In genomic region chr13:15211635-15212352, GRCm38 (mm10) we compare ENCODE assay signal across 16 mouse cellular contexts.
DNase-seq lines count a peak whose midpoint lies in the region; ATAC-seq and TF ChIP-seq lines count a peak whose summit lies in the region.
"Had no signal": no experiment of that assay in that cellular context is flagged by ENCODE, and none has a peak within 500 bp of the region (broad histone marks: within the 10 kb centered on the region; RNA-seq: fewer than 3 reads in every experiment).

No protein-coding gene starts in this region.

- no peaks in the 10 kb centered on the region for H3K79me2 ChIP-seq in heart, adult 2 months (replicated peaks; ENCODE audit: control insufficient read depth, insufficient read depth, low read length)

- intact Hi-C loops in heart, adult 2 months (cut with DNase I), result no loop called here

- H3K36me3 ChIP-seq in kidney, embryonic 15.5 days, result no peaks in the 10 kb centered on the region
- H3K36me3 ChIP-seq in limb, embryonic 12.5 days, result no peaks in the 10 kb centered on the region
- no peaks in the 10 kb centered on the region for H3K36me3 ChIP-seq in heart, adult 2 months (ENCODE audit: control insufficient read depth, insufficient read depth, low read length)
- H3K36me3 ChIP-seq: G1E; midbrain, embryonic 10.5 days; neural tube, embryonic 12.5 days had no signal

- no peak for TF ChIP-seq EP300 in heart, adult 2 months (IDR thresholded peaks at IDR 0.05; ENCODE audit: insufficient read depth, low read depth, low read length)

- peak overlapping the region; percentile 19 for H3K27ac ChIP-seq in kidney, embryonic 15.5 days
- H3K27ac ChIP-seq in limb, embryonic 12.5 days, result peak overlapping the region; percentile 88
- no peak overlapping the region for H3K27ac ChIP-seq in heart, adult 2 months
- H3K27ac ChIP-seq: midbrain, embryonic 10.5 days; neural tube, embryonic 12.5 days had no signal

- H3K4me2 ChIP-seq in kidney, embryonic 15.5 days, result no peak overlapping the region
- peak overlapping the region; percentile 35 for H3K4me2 ChIP-seq in limb, embryonic 12.5 days
- H3K4me2 ChIP-seq: neural tube, embryonic 12.5 days had no signal

- H3K9me3 ChIP-seq in kidney, embryonic 15.5 days (replicated peaks), result no peaks in the 10 kb centered on the region
- no peaks in the 10 kb centered on the region for H3K9me3 ChIP-seq in limb, embryonic 12.5 days
- H3K9me3 ChIP-seq: G1E; midbrain, embryonic 10.5 days; neural tube, embryonic 12.5 days had no signal

- TF ChIP-seq POLR2A in heart, adult 2 months (IDR thresholded peaks at IDR 0.05; ENCODE audit: insufficient read depth, low read depth, low read length), result no peak

- peak; percentile 28 for DNase-seq in kidney, adult 11 months
- peak; percentile 23 for DNase-seq in yolk sac, embryonic 10.5 days (ENCODE audit: low spot score)
- DNase-seq in gastrocnemius, adult 18-20 months (ENCODE audit: low spot score), result no peak
- DNase-seq in urinary bladder, postnatal 10 days (ENCODE audit: low spot score), result no peak
- DNase-seq in heart, adult 2 months, result no peak
- DNase-seq: adrenal gland, adult 2 months; lung, adult 2 months; lung, postnatal 4 days had no signal

- peaks cover 15% of the 10 kb centered on the region for H3K4me1 ChIP-seq in kidney, embryonic 15.5 days
- peaks cover 42% of the 10 kb centered on the region for H3K4me1 ChIP-seq in limb, embryonic 12.5 days (replicated peaks)
- no peaks in the 10 kb centered on the region for H3K4me1 ChIP-seq in heart, adult 2 months (ENCODE audit: control insufficient read depth, insufficient read depth, low read length)
- H3K4me1 ChIP-seq: midbrain, embryonic 10.5 days; neural tube, embryonic 12.5 days had no signal

- H3K4me3 ChIP-seq in kidney, embryonic 15.5 days (replicated peaks), result no peak overlapping the region
- no peak overlapping the region for H3K4me3 ChIP-seq in limb, embryonic 12.5 days (replicated peaks)
- no peak overlapping the region for H3K4me3 ChIP-seq in heart, adult 2 months
- H3K4me3 ChIP-seq: erythroblast, embryonic 14.5 days; midbrain, embryonic 10.5 days; neural tube, embryonic 12.5 days had no signal

- H3K9ac ChIP-seq in kidney, embryonic 15.5 days, result no peak overlapping the region
- no peak overlapping the region; the same call in 1 of the 2 replicates for H3K9ac ChIP-seq in limb, embryonic 12.5 days (replicated peaks)
- H3K9ac ChIP-seq in heart, adult 2 months (ENCODE audit: low read depth, low read length), result no peak overlapping the region
- H3K9ac ChIP-seq: neural tube, embryonic 12.5 days had no signal

- TF ChIP-seq CTCF in heart, adult 2 months (IDR thresholded peaks at IDR 0.05), result no peak

- H3K27me3 ChIP-seq in kidney, embryonic 15.5 days, result no peaks in the 10 kb centered on the region
- H3K27me3 ChIP-seq in limb, embryonic 12.5 days, result no peaks in the 10 kb centered on the region
- H3K27me3 ChIP-seq in heart, adult 2 months (ENCODE audit: control insufficient read depth, insufficient read depth, low read length), result no peaks in the 10 kb centered on the region
- H3K27me3 ChIP-seq: neural tube, embryonic 12.5 days had no signal

- 73% methylated on average over 7 of the region's 7 CpGs for WGBS in kidney, embryonic 15.5 days
- 68% methylated on average over 7 of the region's 7 CpGs for WGBS in limb, embryonic 12.5 days
- 71% methylated on average over 7 of the region's 7 CpGs for WGBS in heart, adult 2 months

- ATAC-seq in kidney, embryonic 15.5 days (replicated peaks; ENCODE audit: low FRiP score), result peak; percentile 87
- ATAC-seq in limb, embryonic 12.5 days (ENCODE audit: insufficient number of reproducible peaks, insufficient read depth, low FRiP score, low TSS enrichment, low read depth), result 0 out of 2 replicates have a peak, but pooled peaks have one; percentile 3
- ATAC-seq: CD4-positive, CD25-positive, alpha-beta regulatory T cell, adult 4 months; inflammation-experienced regulatory T-cells, adult 6 months had no signal

Comparison
In these comparisons a context has a peak if more than half of its experiments do, and no peak if none do; other contexts are left out.
1. DNase-seq: peak in kidney, adult 11 months (single experiment) and yolk sac, embryonic 10.5 days (single experiment); none in gastrocnemius, adult 18-20 months (single experiment), urinary bladder, postnatal 10 days (single experiment) and heart, adult 2 months (0 of 2).